Comparison of ENCODE assay signal across 8 mouse cellular contexts in the genomic region with DNA sequence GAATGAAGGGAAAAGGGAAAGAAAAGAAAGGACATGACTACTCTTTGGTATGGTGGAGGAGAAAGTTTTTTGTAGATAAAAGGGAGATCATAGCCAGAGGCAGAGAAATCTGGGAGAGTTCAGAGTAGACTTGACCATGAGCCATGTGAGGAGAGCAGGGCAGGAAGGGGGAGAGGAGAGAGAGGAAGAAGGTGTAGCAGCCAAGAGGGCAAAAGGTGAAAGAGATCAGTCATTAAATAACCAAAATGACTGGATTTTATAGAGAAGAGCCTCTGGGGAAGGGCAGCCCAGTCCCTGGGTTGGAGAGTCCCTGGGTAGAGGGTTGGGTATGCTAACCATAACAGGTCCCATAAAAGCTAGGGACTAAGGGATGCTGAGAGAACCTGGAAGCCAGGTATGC. TPM values are rescaled to one million over a fixed set of nuclear protein-coding genes. Genes with fewer than 3 reads are reported as not detected.
DNase-seq lines count a peak whose midpoint lies in the region; ATAC-seq and TF ChIP-seq lines count a peak whose summit lies in the region.

No protein-coding gene starts in this region.

- no peak overlapping the region for H3K9ac ChIP-seq in forebrain, embryonic 13.5 days
- H3K9ac ChIP-seq in kidney, postnatal 0 days (ENCODE audit: low read depth, low read length), result no peak overlapping the region
- no peak overlapping the region for H3K9ac ChIP-seq in lung, postnatal 0 days (replicated peaks; ENCODE audit: low read depth)

- ATAC-seq in forebrain, embryonic 13.5 days, result no peak
- no peak for ATAC-seq in kidney, postnatal 0 days (replicated peaks; ENCODE audit: low FRiP score, low read depth)
- ATAC-seq in lung, postnatal 0 days, result no peak

- peak overlapping the region; percentile 73 for H3K4me2 ChIP-seq in forebrain, embryonic 13.5 days
- peak overlapping the region; percentile 45 for H3K4me2 ChIP-seq in kidney, postnatal 0 days (ENCODE audit: low read length)
- no peak overlapping the region; the same call in 1 of the 2 replicates for H3K4me2 ChIP-seq in lung, postnatal 0 days (replicated peaks; ENCODE audit: low read depth, low read length)

- no peak overlapping the region for H3K27ac ChIP-seq in kidney, adult 2 months (ENCODE audit: insufficient read depth, low read depth, low read length)
- no peak overlapping the region for H3K27ac ChIP-seq in forebrain, embryonic 13.5 days
- no peak overlapping the region for H3K27ac ChIP-seq in kidney, postnatal 0 days
- no peak overlapping the region for H3K27ac ChIP-seq in lung, postnatal 0 days (ENCODE audit: low read length)

- TF ChIP-seq POLR2A in kidney, adult 2 months (IDR thresholded peaks at IDR 0.05; ENCODE audit: low read depth, low read length), result no peak

- no peaks in the 10 kb centered on the region for H3K9me3 ChIP-seq in forebrain, embryonic 13.5 days (replicated peaks)
- H3K9me3 ChIP-seq in kidney, postnatal 0 days (replicated peaks; ENCODE audit: low read length), result no peaks in the 10 kb centered on the region
- no peaks in the 10 kb centered on the region for H3K9me3 ChIP-seq in lung, postnatal 0 days (ENCODE audit: low read length)

- no peak for TF ChIP-seq CTCF in kidney, adult 2 months (conservative IDR thresholded peaks at IDR 0.05; ENCODE audit: insufficient read depth, insufficient read length, low read depth, low read length)
- TF ChIP-seq CTCF in kidney, postnatal 0 days (IDR thresholded peaks at IDR 0.05; ENCODE audit: low read depth), result no peak
- TF ChIP-seq CTCF in lung, postnatal 0 days (IDR thresholded peaks at IDR 0.05), result no peak

- TF ChIP-seq EP300 in lung, postnatal 0 days (IDR thresholded peaks at IDR 0.05), result no peak

- H3K4me3 ChIP-seq in kidney, adult 2 months (ENCODE audit: insufficient read depth, low read depth, low read length), result no peak overlapping the region
- peak overlapping the region; percentile 85; the same call in 1 of the 2 replicates for H3K4me3 ChIP-seq in forebrain, embryonic 13.5 days
- H3K4me3 ChIP-seq in kidney, postnatal 0 days (replicated peaks; ENCODE audit: low read depth, low read length), result no peak overlapping the region
- H3K4me3 ChIP-seq in lung, postnatal 0 days (ENCODE audit: low read depth, low read length), result no peak overlapping the region

- no peaks in the 10 kb centered on the region for H3K27me3 ChIP-seq in kidney, adult 2 months (replicated peaks; ENCODE audit: control insufficient read depth, insufficient read depth, low read length)
- no peaks in the 10 kb centered on the region for H3K27me3 ChIP-seq in forebrain, embryonic 13.5 days
- H3K27me3 ChIP-seq in kidney, postnatal 0 days (ENCODE audit: insufficient read depth, low read length), result no peaks in the 10 kb centered on the region
- no peaks in the 10 kb centered on the region for H3K27me3 ChIP-seq in lung, postnatal 0 days (replicated peaks; ENCODE audit: insufficient read depth, low read length)

- H3K36me3 ChIP-seq in kidney, adult 2 months (ENCODE audit: control insufficient read depth, insufficient read depth, low read length), result no peaks in the 10 kb centered on the region
- no peaks in the 10 kb centered on the region for H3K36me3 ChIP-seq in forebrain, embryonic 13.5 days (ENCODE audit: poor library complexity, severe bottlenecking)
- no peaks in the 10 kb centered on the region for H3K36me3 ChIP-seq in kidney, postnatal 0 days (ENCODE audit: insufficient read depth, low read length)
- no peaks in the 10 kb centered on the region for H3K36me3 ChIP-seq in lung, postnatal 0 days (ENCODE audit: insufficient read depth, low read length)

- peaks cover 3% of the 10 kb centered on the region; the same call in 1 of the 2 replicates for H3K4me1 ChIP-seq in kidney, adult 2 months (ENCODE audit: control insufficient read depth, insufficient read depth, low read length)
- H3K4me1 ChIP-seq in forebrain, embryonic 13.5 days, result peaks cover 17% of the 10 kb centered on the region
- H3K4me1 ChIP-seq in kidney, postnatal 0 days (replicated peaks; ENCODE audit: insufficient read depth, low read length), result no peaks in the 10 kb centered on the region
- H3K4me1 ChIP-seq in lung, postnatal 0 days (ENCODE audit: insufficient read depth, low read depth, low read length), result peaks cover 6% of the 10 kb centered on the region; the same call in 1 of the 2 replicates

- DNase-seq in kidney, adult 2 months, result peak; percentile 69
- DNase-seq in kidney, postnatal 10 days, result no peak
- DNase-seq in kidney, postnatal 0 days (ENCODE audit: low spot score), result no peak
- peak; percentile 15 for DNase-seq in naive thymus-derived CD4-positive, alpha-beta T cell, adult 2 months (ENCODE audit: low read depth)
- no peak for DNase-seq in right cerebral cortex, postnatal 14 days
- no peak for DNase-seq in layer of hippocampus, adult 9-11 months
- no peak for DNase-seq in lung, postnatal 0 days (ENCODE audit: low spot score)

RNA-seq across cellular contexts. Expression of a gene that starts 0.9 kb away (rescaled TPM):
- 9.7 and 10.1 TPM in 2 replicates for polyA plus RNA-seq in kidney, adult 2 months (2012; rRNA removed)
- 8.4 and 9.1 TPM in 2 replicates for polyA plus RNA-seq in forebrain, embryonic 13.5 days (2015; fragmentation: Nextera tagmentation; extraction: Ambion mirVana)
- 8.1 and 9.2 TPM in 2 replicates for polyA plus RNA-seq in kidney, postnatal 0 days (2015; fragmentation: Nextera tagmentation; extraction: Ambion mirVana)
- 11.2 and 11.6 TPM in 2 replicates for polyA plus RNA-seq in lung, postnatal 0 days (2015; fragmentation: Nextera tagmentation; extraction: Ambion mirVana)

Comparison
In these comparisons a context has a peak if more than half of its experiments do, and no peak if none do; other contexts are left out.
1. DNase-seq: peak in kidney, adult 2 months (single experiment) and naive thymus-derived CD4-positive, alpha-beta T cell, adult 2 months (single experiment); none in kidney, postnatal 10 days (single experiment), kidney, postnatal 0 days (single experiment), right cerebral cortex, postnatal 14 days (single experiment), layer of hippocampus, adult 9-11 months (single experiment) and lung, postnatal 0 days (single experiment).